Mouse (Mus musculus) midbrain, embryonic 13.5 days (tissue): ENCODE results near the gene Tep1. TPM values are rescaled to one million over a fixed set of nuclear protein-coding genes. Genes with fewer than 3 reads are reported as not detected.
"Not testable (repeated sequence)": the region's sequence is repeated elsewhere in the genome, so short reads cannot be mapped to it uniquely, and the experiment has no call there.

ENCODE experiments used
- ATAC-seq: fragments of 200-750 bp; cut with Nextera tagmentation; 2 replicates; pipeline ENCODE4 v1.8.0; 2017; ENCODE audit warnings: mild to moderate bottlenecking, moderate TSS enrichment, moderate library complexity
- H3K27ac ChIP-seq: fragments of 300-500 bp; sonication (generic); 2 replicates; pipeline ENCODE4 v1.5.1; 2015; ENCODE audit warnings: inconsistent platforms, mild to moderate bottlenecking, moderate library complexity
- H3K27me3 ChIP-seq: fragments of 300-500 bp; sonication (generic); 2 replicates; pipeline ENCODE4 v1.6.1; 2015; ENCODE audit warnings: mild to moderate bottlenecking, inconsistent platforms
- H3K36me3 ChIP-seq: fragments of 300-500 bp; sonication (generic); 2 replicates; pipeline ENCODE4 v1.6.1; 2015; ENCODE audit warnings: mild to moderate bottlenecking, inconsistent platforms
- H3K4me1 ChIP-seq: fragments of 300-500 bp; sonication (generic); replicated peaks from 2 replicates; pipeline ENCODE4 v1.6.1; 2015; ENCODE audit warnings: inconsistent platforms
- H3K4me2 ChIP-seq: fragments of 300-500 bp; sonication (generic); replicated peaks from 2 replicates; pipeline ENCODE4 v1.6.1; 2015; ENCODE audit warnings: moderate library complexity, mild to moderate bottlenecking, inconsistent platforms
- H3K4me3 ChIP-seq: fragments of 300-500 bp; sonication (generic); replicated peaks from 2 replicates; pipeline ENCODE4 v1.5.1; 2015; ENCODE audit warnings: mild to moderate bottlenecking, inconsistent platforms
- H3K9ac ChIP-seq: fragments of 300-500 bp; sonication (generic); replicated peaks from 2 replicates; pipeline ENCODE4 v1.6.1; 2015; ENCODE audit warnings: mild to moderate bottlenecking, inconsistent platforms
- H3K9me3 ChIP-seq: fragments of 300-500 bp; sonication (generic); 2 replicates; pipeline ENCODE4 v1.6.1; 2016; ENCODE audit warnings: mild to moderate bottlenecking, inconsistent platforms
- WGBS: fragments of 180-500 bp; shearing (Covaris S2); methylation state at CpG from one replicate; pipeline ENCODE4 v1.1.7; 2015; 5-methylcytosine and 5-hydroxymethylcytosine counted together
- polyA plus RNA-seq: library from polyadenylated mRNA; unstranded; fragments of >200 nt; fragmentation: Nextera tagmentation; extraction: Ambion mirVana; gene quantifications from 2 replicates; pipeline ENCODE4 v1.2.1, GENCODE M21; 2015

Gene Tep1
- polyA plus RNA-seq, 1 experiment from 2014 or later, result 4.5 TPM

- WGBS, result 88% methylated on average over 22 of the region's 22 CpGs
- Histone ChIP-seq H3K4me2 (no peak overlapping the region), H3K4me1 (peaks cover 14% of the 10 kb centered on the region), H3K27ac (no peak overlapping the region), H3K27me3 (peaks cover 12% of the 10 kb centered on the region; the same call in 1 of the 2 replicates), H3K9ac (no peak overlapping the region), H3K9me3 (no peaks in the 10 kb centered on the region), H3K36me3 (no peaks in the 10 kb centered on the region), H3K4me3 (no peak overlapping the region)
- ATAC-seq, result no peak
These were observed 22.4 kb upstream of the Tep1 start for GRCm38 (mm10) chr14:50892541-50893459.

GRCm38 (mm10) chr14:50892091-50892490 lies 21.7 kb upstream of the Tep1 start:
- 93% methylated on average over 7 of the region's 7 CpGs for WGBS
- Histone ChIP-seq H3K27me3 (peaks cover 12% of the 10 kb centered on the region; the same call in 1 of the 2 replicates), H3K4me3 (no peak overlapping the region), H3K36me3 (no peaks in the 10 kb centered on the region), H3K4me2 (no peak overlapping the region), H3K4me1 (peaks cover 11% of the 10 kb centered on the region), H3K27ac (no peak overlapping the region), H3K9ac (no peak overlapping the region), H3K9me3 (no peaks in the 10 kb centered on the region)
- ATAC-seq, result no peak

GRCm38 (mm10) chr14:50891621-50892020 lies 21.3 kb upstream of the Tep1 start:
- H3K27me3 ChIP-seq, result peaks cover 12% of the 10 kb centered on the region; the same call in 1 of the 2 replicates
- H3K4me2 ChIP-seq, result no peak overlapping the region
- 95% methylated on average over 8 of the region's 8 CpGs for WGBS
- no peaks in the 10 kb centered on the region for H3K9me3 ChIP-seq
- ATAC-seq, result no peak
- no peak overlapping the region for H3K27ac ChIP-seq
- no peak overlapping the region for H3K9ac ChIP-seq
- H3K4me1 ChIP-seq, result peaks cover 6% of the 10 kb centered on the region
- no peaks in the 10 kb centered on the region for H3K36me3 ChIP-seq
- no peak overlapping the region for H3K4me3 ChIP-seq

- ATAC-seq, result no peak
- H3K9ac ChIP-seq, result no peak overlapping the region
- no peaks in the 10 kb centered on the region for H3K4me1 ChIP-seq
- no peaks in the 10 kb centered on the region for H3K9me3 ChIP-seq
- no peaks in the 10 kb centered on the region for H3K36me3 ChIP-seq
- WGBS, result 87% methylated on average over 6 of the region's 6 CpGs
- H3K4me2 ChIP-seq, result no peak overlapping the region
- no peak overlapping the region for H3K27ac ChIP-seq
- no peaks in the 10 kb centered on the region for H3K27me3 ChIP-seq
- H3K4me3 ChIP-seq, result no peak overlapping the region
These were observed 6.0 kb upstream of the Tep1 start for GRCm38 (mm10) chr14:50876236-50876950.

GRCm38 (mm10) chr14:50875591-50876230 lies 5.4 kb upstream of the Tep1 start:
- H3K4me1 ChIP-seq, result peaks cover 3% of the 10 kb centered on the region; the same call in 1 of the 2 replicates
- H3K9me3 ChIP-seq, result no peaks in the 10 kb centered on the region
- ATAC-seq, result no peak
- no peak overlapping the region for H3K27ac ChIP-seq
- H3K4me2 ChIP-seq, result no peak overlapping the region
- 79% methylated on average over 6 of the region's 6 CpGs for WGBS
- no peak overlapping the region for H3K4me3 ChIP-seq
- H3K27me3 ChIP-seq, result no peaks in the 10 kb centered on the region
- H3K9ac ChIP-seq, result no peak overlapping the region
- H3K36me3 ChIP-seq, result no peaks in the 10 kb centered on the region

GRCm38 (mm10) chr14:50875175-50875574 lies 4.8 kb upstream of the Tep1 start:
- no peak for ATAC-seq
- no peaks in the 10 kb centered on the region for H3K36me3 ChIP-seq
- H3K27ac ChIP-seq, result no peak overlapping the region
- no peak overlapping the region for H3K4me3 ChIP-seq
- H3K9me3 ChIP-seq, result no peaks in the 10 kb centered on the region
- WGBS, result 92% methylated on average over 3 of the region's 3 CpGs
- H3K4me2 ChIP-seq, result no peak overlapping the region
- peaks cover 6% of the 10 kb centered on the region; the same call in 1 of the 2 replicates for H3K4me1 ChIP-seq
- H3K9ac ChIP-seq, result no peak overlapping the region
- no peaks in the 10 kb centered on the region for H3K27me3 ChIP-seq

- Histone ChIP-seq H3K27ac (no peak overlapping the region), H3K36me3 (no peaks in the 10 kb centered on the region), H3K9me3 (no peaks in the 10 kb centered on the region), H3K4me1 (peaks cover 10% of the 10 kb centered on the region; the same call in 1 of the 2 replicates), H3K27me3 (no peaks in the 10 kb centered on the region), H3K4me2 (0 out of 2 replicates have a peak overlapping the region, but pooled peaks have one; percentile 60), H3K4me3 (no peak overlapping the region), H3K9ac (no peak overlapping the region)
- ATAC-seq, result no peak
- 80% methylated on average over 2 of the region's 2 CpGs for WGBS
These were observed 924 bp upstream of the Tep1 start for GRCm38 (mm10) chr14:50871284-50871683.

- peak overlapping the region; percentile 45 for H3K4me3 ChIP-seq
- H3K9ac ChIP-seq, result peak overlapping the region; percentile 54
- no peaks in the 10 kb centered on the region for H3K9me3 ChIP-seq
- 0 out of 2 replicates have a peak, but pooled peaks have one; percentile 21 for ATAC-seq
- peak overlapping the region; percentile 60 for H3K4me2 ChIP-seq
- WGBS, result 26% methylated on average over 5 of the region's 5 CpGs
- H3K36me3 ChIP-seq, result no peaks in the 10 kb centered on the region
- no peaks in the 10 kb centered on the region for H3K27me3 ChIP-seq
- peaks cover 10% of the 10 kb centered on the region; the same call in 1 of the 2 replicates for H3K4me1 ChIP-seq
- H3K27ac ChIP-seq, result no peak overlapping the region
These were observed 414 bp upstream of the Tep1 start for GRCm38 (mm10) chr14:50870805-50871143.

GRCm38 (mm10) chr14:50868656-50869055 lies 1.7 kb downstream of the Tep1 start:
- Histone ChIP-seq H3K4me2 (no peak overlapping the region), H3K27ac (no peak overlapping the region), H3K4me1 (peaks cover 10% of the 10 kb centered on the region; the same call in 1 of the 2 replicates), H3K27me3 (no peaks in the 10 kb centered on the region), H3K4me3 (no peak overlapping the region), H3K36me3 (no peaks in the 10 kb centered on the region), H3K9ac (no peak overlapping the region), H3K9me3 (no peaks in the 10 kb centered on the region)
- 91% methylated on average over 5 of the region's 5 CpGs for WGBS
- no peak for ATAC-seq

GRCm38 (mm10) chr14:50868211-50868610 lies 2.1 kb downstream of the Tep1 start:
- Histone ChIP-seq H3K9me3 (no peaks in the 10 kb centered on the region), H3K9ac (no peak overlapping the region), H3K27ac (no peak overlapping the region), H3K27me3 (no peaks in the 10 kb centered on the region), H3K4me3 (no peak overlapping the region), H3K4me2 (no peak overlapping the region), H3K36me3 (no peaks in the 10 kb centered on the region), H3K4me1 (peaks cover 10% of the 10 kb centered on the region; the same call in 1 of the 2 replicates)
- ATAC-seq, result no peak
- 76% methylated on average over 4 of the region's 4 CpGs for WGBS

- Histone ChIP-seq H3K27ac (no peak overlapping the region), H3K9me3 (no peaks in the 10 kb centered on the region), H3K4me1 (peaks cover 10% of the 10 kb centered on the region; the same call in 1 of the 2 replicates), H3K4me2 (no peak overlapping the region), H3K27me3 (no peaks in the 10 kb centered on the region), H3K9ac (no peak overlapping the region), H3K4me3 (no peak overlapping the region), H3K36me3 (peaks cover 4% of the 10 kb centered on the region; the same call in 1 of the 2 replicates)
- no peak for ATAC-seq
- WGBS, result 100% methylated on average over 3 of the region's 3 CpGs
These were observed 3.4 kb downstream of the Tep1 start for GRCm38 (mm10) chr14:50866966-50867365.

- H3K27me3 ChIP-seq, H3K4me1 ChIP-seq, H3K4me2 ChIP-seq, H3K36me3 ChIP-seq, H3K4me3 ChIP-seq, H3K27ac ChIP-seq, H3K9ac ChIP-seq, H3K9me3 ChIP-seq, ATAC-seq: not testable (repeated sequence)
These were observed 5.4 kb downstream of the Tep1 start for GRCm38 (mm10) chr14:50865005-50865404.
